Mouse (Mus musculus) mouse embryonic stem cell (cell line): ENCODE data around the gene Gm17545.

Experiments used
- in situ Hi-C, 2 experiments: fragments of 300-500 bp; cut with MboI; formaldehyde crosslinking; loops; 1 replicate in 1 of 2; 3 replicates in 1 of 2; pipeline ENCODE4 v1.14.3; 2019 to 2020; ENCODE audit warnings: low sequenced_read_pairs in 2 of 2, low pct_unique_long_range_greater_than_20kb in 1 of 2, mixed read lengths in 1 of 2; ENCODE audit not compliant: unreplicated experiment in 1 of 2

Gene Gm17545

GRCm38 (mm10) chr9:22433221-22433620 is 20.9 kb upstream of the Gm17545 start:
- in situ Hi-C loops: no loop called here

- in situ Hi-C loops: no loop called here
Measured at GRCm38 (mm10) chr9:22434101-22434500, 20.0 kb upstream of the Gm17545 start.

GRCm38 (mm10) chr9:22438826-22439225 is 15.3 kb upstream of the Gm17545 start:
- in situ Hi-C loops: no loop called here

GRCm38 (mm10) chr9:22443157-22443556 is 10.9 kb upstream of the Gm17545 start:
- in situ Hi-C loops: no loop called here

GRCm38 (mm10) chr9:22445123-22445522 is 9.0 kb upstream of the Gm17545 start:
- in situ Hi-C loops: no loop called here

GRCm38 (mm10) chr9:22447213-22447612 is 6.9 kb upstream of the Gm17545 start:
- in situ Hi-C loops: no loop called here

- in situ Hi-C loops: no loop called here
Measured at GRCm38 (mm10) chr9:22448420-22448819, 5.7 kb upstream of the Gm17545 start.

- in situ Hi-C loops: no loop called here
Measured at GRCm38 (mm10) chr9:22449209-22449608, 4.9 kb upstream of the Gm17545 start.

- in situ Hi-C loops: no loop called here
Measured at GRCm38 (mm10) chr9:22452697-22453096, 1.4 kb upstream of the Gm17545 start.

GRCm38 (mm10) chr9:22453501-22453924 is 577 bp upstream of the Gm17545 start:
- in situ Hi-C loops: no loop called here

- in situ Hi-C loops: no loop called here
Measured at GRCm38 (mm10) chr9:22455041-22455440, 951 bp downstream of the Gm17545 start.

- in situ Hi-C loops: no loop called here
Measured at GRCm38 (mm10) chr9:22457142-22457835, 3.2 kb downstream of the Gm17545 start.

GRCm38 (mm10) chr9:22461946-22462345 is 7.9 kb downstream of the Gm17545 start:
- in situ Hi-C loops: no loop called here

- in situ Hi-C loops: no loop called here
Measured at GRCm38 (mm10) chr9:22466212-22466611, 12.1 kb downstream of the Gm17545 start.

GRCm38 (mm10) chr9:22467371-22468169 is 13.5 kb downstream of the Gm17545 start:
- in situ Hi-C loops: no loop called here

- in situ Hi-C loops: no loop called here
Measured at GRCm38 (mm10) chr9:22468170-22468898, 14.2 kb downstream of the Gm17545 start.

- in situ Hi-C loops: no loop called here
Measured at GRCm38 (mm10) chr9:22468899-22469259, 14.8 kb downstream of the Gm17545 start.

GRCm38 (mm10) chr9:22469643-22470042 is 15.6 kb downstream of the Gm17545 start, which contains the start of gene Rp9:
Gene Rp9, minus strand, starts transcription at chr9:22469743.
- in situ Hi-C loops: no loop called here

GRCm38 (mm10) chr9:22475424-22475868 is 21.4 kb downstream of the Gm17545 start, which contains the start of gene Bbs9:
Gene Bbs9, plus strand, starts transcription at chr9:22475715.
- in situ Hi-C loops: no loop called here
